In the genomic region with DNA sequence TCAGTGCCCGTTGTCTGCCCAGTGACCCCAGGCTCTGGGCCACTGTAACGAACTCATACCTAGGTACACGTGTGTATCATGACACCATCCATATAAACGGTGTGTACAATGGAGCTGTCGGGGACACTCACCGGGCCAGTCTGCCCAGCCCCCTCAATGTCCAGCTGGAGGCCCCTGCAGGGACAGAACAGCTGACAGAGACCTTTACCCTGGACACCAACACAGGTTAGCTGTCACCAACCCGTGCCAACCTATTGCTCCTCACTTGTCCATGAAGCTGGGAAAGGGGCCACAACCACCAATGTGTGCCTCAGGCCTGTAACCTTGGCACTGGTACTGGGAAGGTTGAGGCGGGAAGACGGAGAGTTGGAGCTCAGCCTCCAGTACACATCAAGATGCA, we compare ENCODE assay signal across 8 mouse cellular contexts. TPM values are rescaled to one million over a fixed set of nuclear protein-coding genes. Genes with fewer than 3 reads are reported as not detected.
A peak's percentile ranks its signal among the peaks of the same experiment; 100 is the strongest.
DNase-seq lines count a peak whose midpoint lies in the region; ATAC-seq and TF ChIP-seq lines count a peak whose summit lies in the region.

No protein-coding gene starts in this region.

- TF ChIP-seq CTCF in lung, adult 2 months (IDR thresholded peaks at IDR 0.05; ENCODE audit: insufficient read depth, low read length), result no peak
- no peak for TF ChIP-seq CTCF in intestine, postnatal 0 days (IDR thresholded peaks at IDR 0.05; ENCODE audit: low read depth)

- peak overlapping the region; percentile 94 for H3K27ac ChIP-seq in embryonic facial prominence, embryonic 13.5 days
- peak overlapping the region; percentile 78 for H3K27ac ChIP-seq in intestine, postnatal 0 days (ENCODE audit: low read depth, low read length)
- no peak overlapping the region; the same call in 1 of the 2 replicates for H3K27ac ChIP-seq in neural tube, embryonic 13.5 days (replicated peaks)

- H3K4me1 ChIP-seq in lung, adult 2 months (ENCODE audit: control insufficient read depth, insufficient read depth, low read length), result peaks cover 21% of the 10 kb centered on the region
- peaks cover 41% of the 10 kb centered on the region for H3K4me1 ChIP-seq in embryonic facial prominence, embryonic 13.5 days
- H3K4me1 ChIP-seq in intestine, postnatal 0 days (replicated peaks; ENCODE audit: control insufficient read depth, insufficient read depth, low read length), result peaks cover 6% of the 10 kb centered on the region
- peaks cover 30% of the 10 kb centered on the region for H3K4me1 ChIP-seq in neural tube, embryonic 13.5 days (replicated peaks)

- no peaks in the 10 kb centered on the region for H3K9me3 ChIP-seq in embryonic facial prominence, embryonic 13.5 days
- no peaks in the 10 kb centered on the region for H3K9me3 ChIP-seq in intestine, postnatal 0 days (ENCODE audit: control insufficient read depth)
- no peaks in the 10 kb centered on the region for H3K9me3 ChIP-seq in neural tube, embryonic 13.5 days

- peak overlapping the region; percentile 75 for H3K4me2 ChIP-seq in embryonic facial prominence, embryonic 13.5 days
- peak overlapping the region; percentile 72 for H3K4me2 ChIP-seq in intestine, postnatal 0 days (replicated peaks; ENCODE audit: low read depth)
- peak overlapping the region; percentile 54 for H3K4me2 ChIP-seq in neural tube, embryonic 13.5 days

- H3K36me3 ChIP-seq in embryonic facial prominence, embryonic 13.5 days, result peaks cover 34% of the 10 kb centered on the region
- H3K36me3 ChIP-seq in intestine, postnatal 0 days (ENCODE audit: control insufficient read depth, insufficient read depth), result peaks cover 28% of the 10 kb centered on the region
- H3K36me3 ChIP-seq in neural tube, embryonic 13.5 days, result no peaks in the 10 kb centered on the region

- H3K27me3 ChIP-seq in embryonic facial prominence, embryonic 13.5 days, result no peaks in the 10 kb centered on the region
- H3K27me3 ChIP-seq in intestine, postnatal 0 days (replicated peaks; ENCODE audit: control insufficient read depth, insufficient read depth, low read length), result no peaks in the 10 kb centered on the region
- 0 out of 2 replicates have a peak, but pooled peaks cover 4% of the 10 kb centered on the region for H3K27me3 ChIP-seq in neural tube, embryonic 13.5 days

- H3K4me3 ChIP-seq in lung, adult 2 months (replicated peaks; ENCODE audit: extremely low read depth, low read depth, low read length), result peak overlapping the region; percentile 95
- peak overlapping the region; percentile 57 for H3K4me3 ChIP-seq in embryonic facial prominence, embryonic 13.5 days
- H3K4me3 ChIP-seq in intestine, postnatal 0 days (ENCODE audit: low read depth, low read length), result peak overlapping the region; percentile 47
- H3K4me3 ChIP-seq in neural tube, embryonic 13.5 days, result peak overlapping the region; percentile 40

- no peak for DNase-seq in lung, adult 2 months
- DNase-seq in lung, postnatal 25 days (ENCODE audit: low spot score), result no peak
- DNase-seq in cerebellum, postnatal 14 days, result no peak
- DNase-seq in cerebellum, postnatal 10 days, result no peak
- no peak for DNase-seq in cerebellum, adult 9-11 months

- ATAC-seq in embryonic facial prominence, embryonic 13.5 days (ENCODE audit: insufficient number of reproducible peaks, insufficient read depth, low FRiP score, low TSS enrichment, low read depth), result no peak
- no peak for ATAC-seq in intestine, postnatal 0 days
- ATAC-seq in neural tube, embryonic 13.5 days (ENCODE audit: low read depth), result no peak

- peak overlapping the region; percentile 87 for H3K9ac ChIP-seq in embryonic facial prominence, embryonic 13.5 days
- peak overlapping the region; percentile 52 for H3K9ac ChIP-seq in intestine, postnatal 0 days (ENCODE audit: low read depth, low read length)
- peak overlapping the region; percentile 71 for H3K9ac ChIP-seq in neural tube, embryonic 13.5 days

- TF ChIP-seq POLR2A in lung, adult 2 months (IDR thresholded peaks at IDR 0.05; ENCODE audit: borderline replicate concordance, extremely low read depth, low read depth, low read length), result no peak

- WGBS in lung, adult 2 months, result 33% methylated on average over 9 of the region's 9 CpGs
- WGBS in embryonic facial prominence, embryonic 13.5 days, result 58% methylated on average over 9 of the region's 9 CpGs
- WGBS in intestine, postnatal 0 days, result 28% methylated on average over 9 of the region's 9 CpGs
- 62% methylated on average over 9 of the region's 9 CpGs for WGBS in neural tube, embryonic 13.5 days

RNA-seq across cellular contexts. Expression of a gene that starts 1.1 kb away (rescaled TPM):
- 38.1 and 39.3 TPM in 2 replicates for polyA plus RNA-seq in lung, adult 2 months (2012; rRNA removed)
- 25.1 and 25.7 TPM in 2 replicates for polyA plus RNA-seq in embryonic facial prominence, embryonic 13.5 days (2015; fragmentation: Nextera tagmentation; extraction: Ambion mirVana)
- 18.9 and 19.4 TPM in 2 replicates for polyA plus RNA-seq in intestine, postnatal 0 days (2015; fragmentation: Nextera tagmentation; extraction: Ambion mirVana)
- 7.6 and 8.2 TPM in 2 replicates for polyA plus RNA-seq in neural tube, embryonic 13.5 days (2015; fragmentation: Nextera tagmentation; extraction: Ambion mirVana)

RNA-seq across cellular contexts. Expression of a gene that starts 7.8 kb away (rescaled TPM):
- 3.2 and 5.2 TPM in 2 replicates for polyA plus RNA-seq in lung, adult 2 months (2012; rRNA removed)
- polyA plus RNA-seq in embryonic facial prominence, embryonic 13.5 days (2015; fragmentation: Nextera tagmentation; extraction: Ambion mirVana), result 32.4 and 56.7 TPM in 2 replicates
- polyA plus RNA-seq in intestine, postnatal 0 days (2015; fragmentation: Nextera tagmentation; extraction: Ambion mirVana), result 0.34 and 0.75 TPM in 2 replicates
- 1.4 and 2.1 TPM in 2 replicates for polyA plus RNA-seq in neural tube, embryonic 13.5 days (2015; fragmentation: Nextera tagmentation; extraction: Ambion mirVana)

RNA-seq across cellular contexts. Expression of a gene that starts 13.4 kb away (rescaled TPM):
- polyA plus RNA-seq in lung, adult 2 months (2012; rRNA removed), result 0.63 TPM in 1 of 2 replicates, not detected in the other
- 1.1 TPM in 1 of 2 replicates, not detected in the other for polyA plus RNA-seq in embryonic facial prominence, embryonic 13.5 days (2015; fragmentation: Nextera tagmentation; extraction: Ambion mirVana)
- polyA plus RNA-seq in intestine, postnatal 0 days (2015; fragmentation: Nextera tagmentation; extraction: Ambion mirVana), result 0.38 TPM in 1 of 2 replicates, not detected in the other
- not detected in 2 replicates for polyA plus RNA-seq in neural tube, embryonic 13.5 days (2015; fragmentation: Nextera tagmentation; extraction: Ambion mirVana)

RNA-seq across cellular contexts. Expression of a gene that starts 13.4 kb away (rescaled TPM):
- polyA plus RNA-seq in lung, adult 2 months (2012; rRNA removed), result 1,180 and 1,190 TPM in 2 replicates
- 1,314 and 1,591 TPM in 2 replicates for polyA plus RNA-seq in embryonic facial prominence, embryonic 13.5 days (2015; fragmentation: Nextera tagmentation; extraction: Ambion mirVana)
- polyA plus RNA-seq in intestine, postnatal 0 days (2015; fragmentation: Nextera tagmentation; extraction: Ambion mirVana), result 686 and 738 TPM in 2 replicates
- 271 and 311 TPM in 2 replicates for polyA plus RNA-seq in neural tube, embryonic 13.5 days (2015; fragmentation: Nextera tagmentation; extraction: Ambion mirVana)

RNA-seq across cellular contexts. Expression of a gene that starts 21.6 kb away (rescaled TPM):
- 0.07 and 0.31 TPM in 2 replicates for polyA plus RNA-seq in lung, adult 2 months (2012; rRNA removed)
- 0.20 and 0.30 TPM in 2 replicates for polyA plus RNA-seq in embryonic facial prominence, embryonic 13.5 days (2015; fragmentation: Nextera tagmentation; extraction: Ambion mirVana)
- polyA plus RNA-seq in intestine, postnatal 0 days (2015; fragmentation: Nextera tagmentation; extraction: Ambion mirVana), result 52.8 and 53.0 TPM in 2 replicates
- polyA plus RNA-seq in neural tube, embryonic 13.5 days (2015; fragmentation: Nextera tagmentation; extraction: Ambion mirVana), result 0.10 and 0.18 TPM in 2 replicates

Comparison
In these comparisons a context has a peak if more than half of its experiments do, and no peak if none do; other contexts are left out.
1. H3K4me3 ChIP-seq: peak in every context shown above with its lines; median percentile 95 in lung, adult 2 months; 57 in embryonic facial prominence, embryonic 13.5 days; 47 in intestine, postnatal 0 days; 40 in neural tube, embryonic 13.5 days.